Mouse (Mus musculus) neural tube, embryonic 12.5 days (tissue): ENCODE results near the gene Sem1. TPM values are rescaled to one million over a fixed set of nuclear protein-coding genes. Genes with fewer than 3 reads are reported as not detected.

Source experiments
- ATAC-seq: fragments of 200-750 bp; cut with Nextera tagmentation; 2 replicates; pipeline ENCODE4 v1.8.0; 2017; ENCODE audit warnings: low read depth, mild to moderate bottlenecking, moderate TSS enrichment, moderate library complexity; ENCODE audit not compliant: low FRiP score
- H3K27ac ChIP-seq: fragments of 300-500 bp; sonication (generic); 2 replicates; pipeline ENCODE4 v1.5.1; 2016
- H3K27me3 ChIP-seq: fragments of 300-500 bp; sonication (generic); replicated peaks from 2 replicates; pipeline ENCODE4 v1.6.1; 2016; ENCODE audit warnings: mild to moderate bottlenecking
- H3K36me3 ChIP-seq: fragments of 300-500 bp; sonication (generic); 2 replicates; pipeline ENCODE4 v1.6.1; 2016; ENCODE audit warnings: mild to moderate bottlenecking
- H3K4me1 ChIP-seq: fragments of 300-500 bp; sonication (generic); 2 replicates; pipeline ENCODE4 v1.6.1; 2016
- H3K4me2 ChIP-seq: fragments of 300-500 bp; sonication (generic); replicated peaks from 2 replicates; pipeline ENCODE4 v1.6.1; 2016; ENCODE audit warnings: mild to moderate bottlenecking
- H3K4me3 ChIP-seq: fragments of 300-500 bp; sonication (generic); 2 replicates; pipeline ENCODE4 v1.5.1; 2016
- H3K9ac ChIP-seq: fragments of 300-500 bp; sonication (generic); 2 replicates; pipeline ENCODE4 v1.6.1; 2016; ENCODE audit warnings: mild to moderate bottlenecking
- H3K9me3 ChIP-seq: fragments of 300-500 bp; sonication (generic); 2 replicates; pipeline ENCODE4 v1.6.1; 2016; ENCODE audit warnings: mild to moderate bottlenecking
- whole genome bisulfite sequencing: fragments of 180-500 bp; shearing (Covaris S2); methylation state at CpG from one replicate; pipeline ENCODE4 v1.1.7; 2016; 5-methylcytosine and 5-hydroxymethylcytosine counted together
- polyA plus RNA-seq: library from polyadenylated mRNA; unstranded; fragments of >200 nt; fragmentation: Nextera tagmentation; extraction: Ambion mirVana; gene quantifications from 2 replicates; pipeline ENCODE4 v1.2.1, GENCODE M21; 2016

The Sem1 gene
- 204 and 226 TPM in 2 replicates for polyA plus RNA-seq

- Histone ChIP-seq H3K27me3 (no peaks in the 10 kb centered on the region), H3K9ac (peak within 1 kb of the TSS; percentile 96), H3K36me3 (peaks cover 4% of the 10 kb centered on the region; the same call in 1 of the 2 replicates), H3K9me3 (no peaks in the 10 kb centered on the region), H3K4me3 (peak within 1 kb of the TSS; percentile 96), H3K4me2 (peak within 1 kb of the TSS; percentile 79), H3K27ac (peak within 1 kb of the TSS; percentile 74), H3K4me1 (peaks cover 5% of the 10 kb centered on the region)
- peak; percentile 98 for ATAC-seq
- 2% methylated on average over 59 of the region's 59 CpGs for WGBS
Measured at GRCm38 (mm10) chr6:6578304-6579149, at the start of gene Sem1. Gene Sem1, minus strand, starts transcription at chr6:6578663.

GRCm38 (mm10) chr6:6622846-6623749 is 44.6 kb upstream of the Sem1 start:
- H3K36me3 ChIP-seq = no peaks in the 10 kb centered on the region
- 70% methylated on average over 16 of the region's 16 CpGs for WGBS
- H3K4me3 ChIP-seq = no peak overlapping the region
- no peak overlapping the region for H3K27ac ChIP-seq
- H3K4me1 ChIP-seq = no peaks in the 10 kb centered on the region
- H3K27me3 ChIP-seq = no peaks in the 10 kb centered on the region
- H3K4me2 ChIP-seq = no peak overlapping the region
- no peak overlapping the region for H3K9ac ChIP-seq
- no peaks in the 10 kb centered on the region for H3K9me3 ChIP-seq
- ATAC-seq = no peak

- WGBS = 61% methylated on average over 8 of the region's 8 CpGs
- Histone ChIP-seq H3K4me1 (no peaks in the 10 kb centered on the region), H3K9ac (no peak overlapping the region), H3K4me3 (no peak overlapping the region), H3K36me3 (no peaks in the 10 kb centered on the region), H3K9me3 (no peaks in the 10 kb centered on the region), H3K27ac (no peak overlapping the region), H3K27me3 (no peaks in the 10 kb centered on the region), H3K4me2 (no peak overlapping the region)
- peak; percentile 74; the same call in 1 of the 2 replicates for ATAC-seq
Measured at GRCm38 (mm10) chr6:6603561-6604544, 25.4 kb upstream of the Sem1 start.

- H3K27ac ChIP-seq = no peak overlapping the region
- ATAC-seq = no peak
- no peaks in the 10 kb centered on the region for H3K27me3 ChIP-seq
- H3K9me3 ChIP-seq = no peaks in the 10 kb centered on the region
- H3K36me3 ChIP-seq = no peaks in the 10 kb centered on the region
- WGBS = 78% methylated on average over 2 of the region's 2 CpGs
- no peak overlapping the region for H3K4me3 ChIP-seq
- no peak overlapping the region for H3K4me2 ChIP-seq
- H3K9ac ChIP-seq = no peak overlapping the region
- no peaks in the 10 kb centered on the region for H3K4me1 ChIP-seq
Measured at GRCm38 (mm10) chr6:6586313-6586712, 7.8 kb upstream of the Sem1 start.

- Histone ChIP-seq H3K9ac (no peak overlapping the region), H3K27me3 (no peaks in the 10 kb centered on the region), H3K4me3 (no peak overlapping the region), H3K9me3 (no peaks in the 10 kb centered on the region), H3K27ac (no peak overlapping the region), H3K36me3 (no peaks in the 10 kb centered on the region), H3K4me1 (peaks cover 2% of the 10 kb centered on the region), H3K4me2 (no peak overlapping the region)
- ATAC-seq = no peak
- WGBS = 86% methylated on average over 2 of the region's 2 CpGs
Measured at GRCm38 (mm10) chr6:6581849-6582248, 3.4 kb upstream of the Sem1 start.

GRCm38 (mm10) chr6:6577741-6578284 is 650 bp downstream of the Sem1 start:
- peak overlapping the region; percentile 74 for H3K27ac ChIP-seq
- peak overlapping the region; percentile 79 for H3K4me2 ChIP-seq
- peaks cover 5% of the 10 kb centered on the region for H3K4me1 ChIP-seq
- no peaks in the 10 kb centered on the region for H3K27me3 ChIP-seq
- 6% methylated on average over 17 of the region's 17 CpGs for WGBS
- H3K9me3 ChIP-seq = no peaks in the 10 kb centered on the region
- peaks cover 4% of the 10 kb centered on the region; the same call in 1 of the 2 replicates for H3K36me3 ChIP-seq
- peak; percentile 79 for ATAC-seq
- H3K9ac ChIP-seq = peak overlapping the region; percentile 96
- peak overlapping the region; percentile 96 for H3K4me3 ChIP-seq

GRCm38 (mm10) chr6:6577291-6577690 is 1.2 kb downstream of the Sem1 start:
- no peaks in the 10 kb centered on the region for H3K27me3 ChIP-seq
- peak overlapping the region; percentile 79 for H3K4me2 ChIP-seq
- no peak for ATAC-seq
- H3K27ac ChIP-seq = no peak overlapping the region
- H3K4me1 ChIP-seq = peaks cover 5% of the 10 kb centered on the region
- peaks cover 4% of the 10 kb centered on the region; the same call in 1 of the 2 replicates for H3K36me3 ChIP-seq
- peak overlapping the region; percentile 96 for H3K4me3 ChIP-seq
- peak overlapping the region; percentile 96 for H3K9ac ChIP-seq
- WGBS = 74% methylated on average over 3 of the region's 3 CpGs
- no peaks in the 10 kb centered on the region for H3K9me3 ChIP-seq

GRCm38 (mm10) chr6:6575796-6576195 is 2.7 kb downstream of the Sem1 start:
- 87% methylated on average over 4 of the region's 4 CpGs for WGBS
- peaks cover 5% of the 10 kb centered on the region for H3K4me1 ChIP-seq
- no peak for ATAC-seq

GRCm38 (mm10) chr6:6568436-6568835 is 10.0 kb downstream of the Sem1 start:
- Histone ChIP-seq H3K36me3 (no peaks in the 10 kb centered on the region), H3K4me3 (no peak overlapping the region), H3K27ac (no peak overlapping the region), H3K27me3 (no peaks in the 10 kb centered on the region), H3K4me2 (no peak overlapping the region), H3K9ac (no peak overlapping the region), H3K4me1 (no peaks in the 10 kb centered on the region), H3K9me3 (no peaks in the 10 kb centered on the region)
- no peak for ATAC-seq
- WGBS = 77% methylated on average over 3 of the region's 3 CpGs

More at GRCm38 (mm10) chr6:6575796-6576195, 2.7 kb downstream of the Sem1 start:
- H3K36me3 ChIP-seq = peaks cover 4% of the 10 kb centered on the region; the same call in 1 of the 2 replicates
- H3K4me3 ChIP-seq = no peak overlapping the region
- no peaks in the 10 kb centered on the region for H3K27me3 ChIP-seq
- no peak overlapping the region for H3K4me2 ChIP-seq
- H3K27ac ChIP-seq = no peak overlapping the region
- H3K9ac ChIP-seq = no peak overlapping the region
- H3K9me3 ChIP-seq = no peaks in the 10 kb centered on the region

GRCm38 (mm10) chr6:6563691-6564090 is 14.8 kb downstream of the Sem1 start:
- Histone ChIP-seq H3K27me3 (no peaks in the 10 kb centered on the region), H3K9ac (no peak overlapping the region), H3K27ac (no peak overlapping the region), H3K36me3 (no peaks in the 10 kb centered on the region), H3K4me3 (no peak overlapping the region), H3K9me3 (no peaks in the 10 kb centered on the region), H3K4me1 (no peaks in the 10 kb centered on the region), H3K4me2 (no peak overlapping the region)
- WGBS = 92% methylated on average over 5 of the region's 5 CpGs
- ATAC-seq = no peak

GRCm38 (mm10) chr6:6562716-6563115 is 15.7 kb downstream of the Sem1 start:
- ATAC-seq = no peak
- H3K27ac ChIP-seq = no peak overlapping the region
- 69% methylated on average over 5 of the region's 5 CpGs for WGBS
- no peaks in the 10 kb centered on the region for H3K9me3 ChIP-seq
- no peaks in the 10 kb centered on the region for H3K4me1 ChIP-seq
- H3K4me3 ChIP-seq = no peak overlapping the region
- H3K9ac ChIP-seq = no peak overlapping the region
- no peaks in the 10 kb centered on the region for H3K36me3 ChIP-seq
- no peaks in the 10 kb centered on the region for H3K27me3 ChIP-seq
- H3K4me2 ChIP-seq = no peak overlapping the region
